Mouse (Mus musculus) intestine, embryonic 15.5 days (tissue): ENCODE results near the gene Dpp6. TPM values are rescaled to one million over a fixed set of nuclear protein-coding genes. Genes with fewer than 3 reads are reported as not detected.

ENCODE experiments used
- ATAC-seq: fragments of 200-750 bp; cut with Nextera tagmentation; 2 replicates; pipeline ENCODE4 v1.8.0; 2017; ENCODE audit warnings: moderate TSS enrichment, moderate library complexity
- H3K27ac ChIP-seq: fragments of 300-500 bp; sonication (generic); 2 replicates; pipeline ENCODE4 v1.5.1; 2015; ENCODE audit warnings: mild to moderate bottlenecking, inconsistent platforms
- H3K27me3 ChIP-seq: fragments of 300-500 bp; sonication (generic); replicated peaks from 2 replicates; pipeline ENCODE4 v1.6.1; 2015; ENCODE audit warnings: inconsistent platforms
- H3K36me3 ChIP-seq: fragments of 300-500 bp; sonication (generic); 2 replicates; pipeline ENCODE4 v1.6.1; 2015; ENCODE audit warnings: inconsistent platforms
- H3K4me1 ChIP-seq: fragments of 300-500 bp; sonication (generic); replicated peaks from 2 replicates; pipeline ENCODE4 v1.6.1; 2015; ENCODE audit warnings: inconsistent platforms
- H3K4me2 ChIP-seq: fragments of 300-500 bp; sonication (generic); replicated peaks from 2 replicates; pipeline ENCODE4 v1.6.1; 2015; ENCODE audit warnings: mild to moderate bottlenecking, inconsistent platforms
- H3K4me3 ChIP-seq: fragments of 300-500 bp; sonication (generic); replicated peaks from 2 replicates; pipeline ENCODE4 v1.5.1; 2015; ENCODE audit warnings: inconsistent platforms
- H3K9ac ChIP-seq: fragments of 300-500 bp; sonication (generic); 2 replicates; pipeline ENCODE4 v1.6.1; 2015; ENCODE audit warnings: inconsistent platforms
- H3K9me3 ChIP-seq: fragments of 300-500 bp; sonication (generic); 2 replicates; pipeline ENCODE4 v1.6.1; 2016; ENCODE audit warnings: inconsistent platforms
- WGBS: fragments of 180-500 bp; shearing (Covaris S2); methylation state at CpG from one replicate; pipeline ENCODE4 v1.1.7; 2015; 5-methylcytosine and 5-hydroxymethylcytosine counted together
- polyA plus RNA-seq: library from polyadenylated mRNA; unstranded; fragments of >200 nt; fragmentation: Nextera tagmentation; extraction: Ambion mirVana; gene quantifications from 2 replicates; pipeline ENCODE4 v1.2.1, GENCODE M21; 2015

Dpp6 gene
- polyA plus RNA-seq, 1 experiment from 2014 or later = 1.3 TPM

DNA sequence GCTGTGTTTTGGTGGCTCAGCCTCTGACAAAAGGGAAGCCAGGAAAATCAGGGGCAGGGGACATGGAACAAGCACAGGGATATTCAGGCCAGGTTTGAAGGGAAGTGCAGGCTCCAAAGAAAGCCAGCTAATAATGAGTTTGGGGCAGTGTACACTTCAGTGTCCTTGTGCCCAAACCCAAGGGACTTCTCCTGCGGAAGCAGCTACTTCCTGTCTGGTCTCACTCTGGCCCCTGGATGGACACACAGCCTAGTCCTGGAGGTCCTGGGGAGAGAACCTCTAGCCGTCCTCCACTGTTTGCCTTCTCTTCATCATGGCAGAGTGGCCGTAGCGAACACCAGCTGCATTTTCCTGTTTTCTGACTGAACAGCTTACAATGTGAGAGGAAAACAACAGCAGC is 840.7 kb downstream of the Dpp6 start:
- ATAC-seq = no peak
- Histone ChIP-seq H3K9me3 (no peaks in the 10 kb centered on the region), H3K9ac (no peak overlapping the region), H3K4me3 (no peak overlapping the region), H3K36me3 (no peaks in the 10 kb centered on the region), H3K4me2 (no peak overlapping the region), H3K27ac (no peak overlapping the region), H3K4me1 (peaks cover 4% of the 10 kb centered on the region; the same call in 1 of the 2 replicates), H3K27me3 (no peaks in the 10 kb centered on the region)
- 62% methylated on average over 4 of the region's 4 CpGs for WGBS

DNA sequence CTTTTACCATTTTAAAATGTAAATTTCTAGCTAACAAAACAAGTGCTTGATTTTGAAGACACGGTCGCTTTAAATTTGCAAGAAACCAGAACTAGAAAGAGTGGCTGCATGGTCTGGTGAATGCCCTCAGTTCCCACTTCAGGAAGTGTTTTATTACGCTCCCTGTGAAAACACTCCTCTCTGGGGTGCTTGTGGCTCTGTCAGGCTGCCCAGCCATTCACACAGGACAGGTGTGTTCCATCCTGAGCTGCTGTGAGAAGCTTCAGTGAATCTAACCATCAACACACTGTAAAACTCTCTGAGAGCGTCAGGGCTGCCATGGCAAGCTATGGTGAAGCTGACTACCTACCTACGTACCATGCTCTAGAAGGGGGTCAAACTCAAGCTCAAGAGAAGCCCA is 841.2 kb downstream of the Dpp6 start:
- no peak for ATAC-seq

DNA sequence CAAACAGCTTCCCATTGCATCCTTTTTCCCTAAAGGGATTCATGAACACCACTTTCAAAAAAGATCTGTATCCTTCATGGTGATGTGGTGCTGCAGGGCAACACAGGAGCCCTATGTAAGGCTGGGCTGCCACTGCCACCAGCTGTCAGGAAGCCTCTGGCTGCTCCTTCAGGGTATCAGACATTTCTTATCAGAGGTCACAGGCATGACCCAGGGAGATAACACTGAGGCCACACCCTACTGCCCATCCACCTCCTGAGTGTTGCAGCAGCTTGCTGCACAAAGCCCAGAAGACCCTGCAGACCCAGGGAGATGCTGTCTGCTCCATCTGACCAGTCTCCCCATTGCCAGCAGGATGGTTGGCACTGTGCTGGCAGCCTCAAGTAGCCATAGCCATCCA is 841.6 kb downstream of the Dpp6 start:
- Histone ChIP-seq H3K36me3 (no peaks in the 10 kb centered on the region), H3K4me2 (no peak overlapping the region), H3K9me3 (no peaks in the 10 kb centered on the region), H3K4me1 (peaks cover 4% of the 10 kb centered on the region; the same call in 1 of the 2 replicates), H3K9ac (no peak overlapping the region), H3K27me3 (no peaks in the 10 kb centered on the region), H3K27ac (no peak overlapping the region), H3K4me3 (no peak overlapping the region)
- ATAC-seq = no peak

More for the DNA sequence above, 841.2 kb downstream of the Dpp6 start:
- no peak overlapping the region for H3K9ac ChIP-seq
- H3K4me1 ChIP-seq = peaks cover 4% of the 10 kb centered on the region; the same call in 1 of the 2 replicates
- H3K4me3 ChIP-seq = no peak overlapping the region
- WGBS = 61% methylated on average over 5 of the region's 5 CpGs
- H3K27me3 ChIP-seq = no peaks in the 10 kb centered on the region
- H3K27ac ChIP-seq = no peak overlapping the region
- H3K36me3 ChIP-seq = no peaks in the 10 kb centered on the region
- no peaks in the 10 kb centered on the region for H3K9me3 ChIP-seq
- no peak overlapping the region for H3K4me2 ChIP-seq

DNA sequence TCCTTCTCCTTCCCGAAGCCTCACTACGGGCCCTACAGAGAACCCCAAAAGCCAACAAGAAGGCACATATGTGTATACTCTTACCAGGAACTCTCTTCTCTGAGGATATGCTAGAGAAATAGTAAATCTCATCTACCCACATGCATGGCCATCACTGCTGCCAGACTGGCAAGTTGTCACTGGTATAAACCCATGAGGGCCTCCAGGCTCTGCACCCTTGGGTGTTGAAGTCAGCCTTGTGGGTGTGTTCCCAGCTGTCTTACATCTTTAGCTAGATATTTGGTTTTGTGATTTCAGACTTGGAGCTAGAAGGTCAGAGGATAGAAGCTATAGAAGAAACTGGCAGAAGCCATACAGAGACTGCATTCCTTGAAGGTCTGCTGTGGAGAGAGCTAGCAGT is 842.0 kb downstream of the Dpp6 start:
- H3K36me3 ChIP-seq = no peaks in the 10 kb centered on the region

DNA sequence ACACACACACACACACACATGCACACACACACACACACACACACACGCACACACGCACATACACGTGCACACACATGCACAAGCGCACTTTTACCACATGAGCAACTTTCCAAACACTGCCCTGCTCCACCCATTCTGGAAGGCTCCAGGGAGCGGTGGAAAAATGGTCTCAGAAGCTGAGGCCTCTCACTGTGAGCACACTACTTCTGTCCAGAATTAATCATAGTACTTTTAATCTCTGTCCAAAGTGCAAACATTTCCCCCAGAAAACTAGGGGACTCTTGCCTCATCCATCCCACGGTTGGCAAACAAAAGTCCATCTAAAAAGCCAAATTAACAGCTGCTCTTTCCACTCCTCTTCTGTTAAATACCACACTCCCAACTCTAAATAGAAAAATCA is 842.8 kb downstream of the Dpp6 start:
- H3K36me3 ChIP-seq = no peaks in the 10 kb centered on the region
- no peaks in the 10 kb centered on the region for H3K27me3 ChIP-seq
- no peak overlapping the region for H3K4me3 ChIP-seq
- 66% methylated on average over 6 of the region's 6 CpGs for WGBS
- ATAC-seq = peak; percentile 41; the same call in 1 of the 2 replicates
- H3K4me2 ChIP-seq = no peak overlapping the region
- no peaks in the 10 kb centered on the region for H3K9me3 ChIP-seq
- H3K9ac ChIP-seq = no peak overlapping the region
- peaks cover 4% of the 10 kb centered on the region; the same call in 1 of the 2 replicates for H3K4me1 ChIP-seq
- H3K27ac ChIP-seq = no peak overlapping the region

More for the DNA sequence above, 842.0 kb downstream of the Dpp6 start:
- Histone ChIP-seq H3K9me3 (no peaks in the 10 kb centered on the region), H3K4me2 (no peak overlapping the region), H3K4me1 (peaks cover 4% of the 10 kb centered on the region; the same call in 1 of the 2 replicates), H3K27ac (no peak overlapping the region), H3K9ac (no peak overlapping the region), H3K4me3 (no peak overlapping the region), H3K27me3 (no peaks in the 10 kb centered on the region)
- ATAC-seq = no peak
- WGBS = 87% methylated on average over 2 of the region's 2 CpGs

DNA sequence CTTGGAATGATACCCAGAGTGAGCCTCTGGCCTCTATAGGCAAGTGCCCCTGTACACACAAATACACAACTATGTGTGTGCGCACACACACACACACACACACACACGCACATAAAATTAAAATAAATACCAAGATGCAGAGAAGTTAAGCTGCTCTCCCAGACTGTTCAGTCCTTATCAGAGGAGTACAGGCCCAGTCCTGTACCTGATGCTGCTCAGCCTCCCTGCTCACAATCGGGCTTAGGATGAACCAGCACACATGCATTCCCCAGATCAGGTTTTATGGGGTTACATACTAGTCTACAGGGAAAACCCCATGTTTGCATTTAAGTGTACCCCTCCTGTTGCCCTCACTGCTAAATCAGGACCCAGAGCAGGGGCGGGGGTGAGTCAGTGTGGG is 847.1 kb downstream of the Dpp6 start:
- Histone ChIP-seq H3K27me3 (no peaks in the 10 kb centered on the region), H3K4me1 (no peaks in the 10 kb centered on the region), H3K36me3 (no peaks in the 10 kb centered on the region), H3K9ac (no peak overlapping the region), H3K9me3 (no peaks in the 10 kb centered on the region), H3K4me2 (no peak overlapping the region), H3K27ac (no peak overlapping the region), H3K4me3 (no peak overlapping the region)
- ATAC-seq = no peak
- WGBS = 88% methylated on average over 4 of the region's 4 CpGs

DNA sequence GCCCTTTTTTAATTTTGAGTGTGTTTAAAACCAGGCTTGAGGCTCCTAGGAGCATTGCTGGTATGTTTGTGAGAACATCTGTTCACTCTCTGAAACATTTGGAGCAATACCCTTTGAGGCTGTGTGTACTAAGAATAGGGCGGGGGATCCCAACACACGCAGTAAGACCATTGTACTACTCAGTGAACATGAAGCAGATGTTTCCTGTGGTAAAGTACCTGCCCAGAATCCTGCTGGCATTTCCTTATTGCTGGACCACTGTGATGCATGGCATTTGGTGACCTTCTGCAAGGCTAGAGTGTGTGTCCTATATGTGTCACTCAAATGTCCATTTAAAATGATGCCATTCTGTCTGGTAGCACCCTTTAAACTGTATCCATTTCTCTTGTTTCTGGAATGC is 854.5 kb downstream of the Dpp6 start:
- 73% methylated on average over 2 of the region's 2 CpGs for WGBS
- Histone ChIP-seq H3K9ac (no peak overlapping the region), H3K27me3 (no peaks in the 10 kb centered on the region), H3K36me3 (no peaks in the 10 kb centered on the region), H3K4me2 (no peak overlapping the region), H3K27ac (no peak overlapping the region), H3K4me3 (no peak overlapping the region), H3K4me1 (no peaks in the 10 kb centered on the region), H3K9me3 (no peaks in the 10 kb centered on the region)
- no peak for ATAC-seq

DNA sequence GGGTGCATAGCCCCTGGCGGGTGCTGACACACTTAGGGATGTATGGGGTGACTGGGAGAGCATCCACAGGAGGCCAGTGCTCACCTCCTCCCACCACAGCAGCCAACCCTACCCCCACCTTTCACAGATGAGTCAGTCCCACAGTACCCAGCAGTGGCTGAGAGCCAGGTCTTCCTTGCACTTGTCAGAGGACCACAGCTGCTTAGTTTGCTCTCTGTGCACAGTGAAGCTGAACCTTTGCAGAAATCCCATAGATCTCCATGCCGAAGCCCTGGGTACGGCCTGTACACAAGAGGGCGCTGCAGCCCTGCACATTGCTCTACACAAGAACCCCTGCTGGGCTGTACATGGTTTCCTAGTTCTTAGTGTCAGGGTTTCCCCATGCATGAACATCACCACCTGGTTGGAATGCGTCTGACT is 860.3 kb downstream of the Dpp6 start:
- Histone ChIP-seq H3K9ac (no peak overlapping the region), H3K9me3 (no peaks in the 10 kb centered on the region), H3K27ac (no peak overlapping the region), H3K4me1 (no peaks in the 10 kb centered on the region), H3K4me3 (no peak overlapping the region), H3K4me2 (no peak overlapping the region), H3K27me3 (no peaks in the 10 kb centered on the region), H3K36me3 (no peaks in the 10 kb centered on the region)
- ATAC-seq = peak; percentile 55
- 43% methylated on average over 5 of the region's 5 CpGs for WGBS

DNA sequence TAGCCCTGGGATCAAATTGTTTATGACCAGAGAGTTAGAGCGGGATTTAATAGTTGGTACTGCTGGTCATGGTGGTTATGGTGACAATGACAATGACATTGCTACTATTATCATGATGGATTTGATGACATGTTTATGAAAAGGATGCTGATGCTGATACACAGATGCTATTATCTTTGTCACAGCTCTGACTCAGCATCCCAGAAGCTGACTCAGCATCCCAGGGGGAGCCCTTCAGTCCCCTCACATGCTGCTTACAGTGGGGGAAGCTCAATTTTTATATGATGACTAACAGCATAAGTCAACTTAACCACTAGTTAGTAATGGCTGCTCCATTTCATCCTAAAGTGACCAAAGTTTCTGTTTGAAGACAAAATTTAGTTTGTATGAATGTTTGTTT is 862.1 kb downstream of the Dpp6 start:
- Histone ChIP-seq H3K4me3 (no peak overlapping the region), H3K36me3 (no peaks in the 10 kb centered on the region), H3K4me2 (no peak overlapping the region), H3K4me1 (no peaks in the 10 kb centered on the region), H3K9ac (no peak overlapping the region), H3K9me3 (no peaks in the 10 kb centered on the region), H3K27ac (no peak overlapping the region), H3K27me3 (no peaks in the 10 kb centered on the region)
- no peak for ATAC-seq
- WGBS = 89% methylated on average over 1 of the region's 1 CpGs

DNA sequence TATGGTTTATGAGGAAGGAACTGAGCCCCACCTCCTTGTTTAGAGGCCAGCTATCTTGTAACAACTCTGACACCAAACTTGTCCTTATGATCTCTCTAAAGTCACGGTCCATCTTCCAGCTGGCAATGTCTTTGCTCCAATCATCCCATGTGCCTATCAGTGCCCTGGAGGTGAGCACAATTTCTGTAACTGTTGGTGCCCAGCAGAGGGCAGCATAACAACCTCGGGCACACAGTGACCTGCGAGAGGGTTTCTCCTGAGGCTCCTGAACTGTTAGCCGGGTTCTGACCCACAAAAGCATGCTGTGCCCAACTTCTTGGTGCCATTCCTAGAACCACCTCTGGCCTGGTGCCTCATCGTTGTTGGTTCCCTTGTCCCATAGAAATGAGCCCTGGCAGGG is 863.5 kb downstream of the Dpp6 start:
- no peaks in the 10 kb centered on the region for H3K36me3 ChIP-seq
- no peaks in the 10 kb centered on the region for H3K27me3 ChIP-seq
- H3K4me3 ChIP-seq = no peak overlapping the region
- H3K4me1 ChIP-seq = no peaks in the 10 kb centered on the region
- ATAC-seq = no peak
- H3K9ac ChIP-seq = no peak overlapping the region
- 30% methylated on average over 5 of the region's 5 CpGs for WGBS
- H3K27ac ChIP-seq = no peak overlapping the region
- no peak overlapping the region for H3K4me2 ChIP-seq
- no peaks in the 10 kb centered on the region for H3K9me3 ChIP-seq

DNA sequence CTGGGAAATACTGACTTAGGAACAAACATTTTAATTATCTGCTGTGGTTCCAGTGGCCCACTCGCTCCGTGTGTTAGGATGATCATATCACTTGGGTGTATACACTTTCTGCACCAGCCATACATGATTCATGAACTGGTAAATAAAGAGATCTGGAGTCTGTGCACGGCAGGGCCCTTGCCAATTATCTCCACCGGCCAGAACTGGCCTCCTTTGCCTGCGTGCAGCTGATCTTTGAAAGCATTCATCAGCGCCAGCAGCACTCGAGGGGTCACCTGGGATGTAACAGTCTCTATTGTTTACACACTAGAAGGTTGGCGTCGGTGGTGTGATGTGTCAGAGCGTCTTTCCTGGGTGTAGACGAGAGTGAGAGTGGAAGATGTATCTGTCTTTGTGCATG is 868.2 kb downstream of the Dpp6 start:
- H3K9me3 ChIP-seq = no peaks in the 10 kb centered on the region
- no peaks in the 10 kb centered on the region for H3K27me3 ChIP-seq
- no peak overlapping the region for H3K4me2 ChIP-seq
- no peak overlapping the region for H3K9ac ChIP-seq
- 48% methylated on average over 11 of the region's 11 CpGs for WGBS
- no peak for ATAC-seq
- H3K4me3 ChIP-seq = no peak overlapping the region
- no peaks in the 10 kb centered on the region for H3K36me3 ChIP-seq
- H3K27ac ChIP-seq = no peak overlapping the region
- H3K4me1 ChIP-seq = no peaks in the 10 kb centered on the region

DNA sequence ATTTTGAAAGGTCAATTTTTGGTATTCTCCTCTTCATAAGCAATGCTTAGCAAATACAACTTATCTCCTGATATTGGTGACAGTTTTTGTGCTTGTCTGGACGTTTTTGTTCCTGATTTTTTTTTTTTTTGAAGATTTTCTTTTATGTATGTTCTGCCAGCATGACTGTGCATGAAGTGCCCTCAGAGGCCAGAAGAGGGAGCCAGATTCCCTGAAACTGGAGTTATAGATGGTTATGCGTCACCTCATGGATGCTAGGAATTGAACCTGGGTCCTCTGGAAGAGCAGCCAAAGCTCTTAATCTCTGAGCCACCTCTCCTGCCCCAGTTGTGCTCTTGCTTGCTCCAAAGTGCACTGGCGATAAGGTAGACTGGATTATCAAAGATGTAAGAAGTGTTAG is 868.9 kb downstream of the Dpp6 start:
- WGBS = 73% methylated on average over 3 of the region's 3 CpGs
- H3K27me3 ChIP-seq = no peaks in the 10 kb centered on the region
- no peak overlapping the region for H3K9ac ChIP-seq
- no peak overlapping the region for H3K4me3 ChIP-seq
- no peaks in the 10 kb centered on the region for H3K36me3 ChIP-seq
- H3K4me2 ChIP-seq = no peak overlapping the region
- no peaks in the 10 kb centered on the region for H3K9me3 ChIP-seq
- H3K27ac ChIP-seq = no peak overlapping the region
- no peaks in the 10 kb centered on the region for H3K4me1 ChIP-seq
- no peak for ATAC-seq

DNA sequence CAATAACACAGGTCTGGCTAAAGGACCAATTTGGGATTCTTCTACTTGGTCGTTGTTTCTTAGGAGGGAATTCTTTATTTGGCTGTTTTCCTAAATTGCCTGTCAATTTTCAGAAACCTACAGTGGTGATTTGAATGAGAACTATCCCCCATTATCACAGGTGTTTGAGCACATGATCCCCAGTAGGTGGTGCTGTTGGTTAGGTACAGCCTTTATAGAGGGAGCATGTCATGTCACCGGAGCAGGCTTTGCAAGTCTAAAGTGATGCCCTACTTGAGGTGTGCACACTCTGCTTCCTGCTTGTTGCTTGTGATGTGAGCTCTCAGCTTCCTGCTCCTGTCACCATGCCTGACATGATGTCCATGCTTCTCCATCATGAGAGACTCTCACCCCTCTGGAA is 870.3 kb downstream of the Dpp6 start:
- Histone ChIP-seq H3K9ac (no peak overlapping the region), H3K4me3 (no peak overlapping the region), H3K27ac (no peak overlapping the region), H3K27me3 (no peaks in the 10 kb centered on the region), H3K36me3 (no peaks in the 10 kb centered on the region), H3K9me3 (no peaks in the 10 kb centered on the region), H3K4me2 (no peak overlapping the region), H3K4me1 (no peaks in the 10 kb centered on the region)
- 79% methylated on average over 2 of the region's 2 CpGs for WGBS
- ATAC-seq = no peak
